Mouse (Mus musculus): ENCODE results near the gene Gm28305.

Gene Gm28305

GRCm38 (mm10) chr9:104040362-104040761 lies at the start of gene Gm28305:
Gm28305 (plus strand) TSS chr9:104040662.
- no peak for DNase-seq

GRCm38 (mm10) chr9:103996496-103996895 lies 44.0 kb upstream of the Gm28305 start:
- DNase-seq: peak; percentile 73 to 77

GRCm38 (mm10) chr9:104000601-104001000 lies 39.9 kb upstream of the Gm28305 start:
- DNase-seq: no peak

- peak; percentile 100 for DNase-seq
Measured at GRCm38 (mm10) chr9:104001921-104002859, 38.3 kb upstream of the Gm28305 start, which contains the start of gene Nphp3. Nphp3 (plus strand) TSS chr9:104002544.

GRCm38 (mm10) chr9:104002913-104003330 lies 37.5 kb upstream of the Gm28305 start:
- peak in 1 of 2 experiments; percentile 73 for DNase-seq

- DNase-seq: no peak
Measured at GRCm38 (mm10) chr9:104014526-104014925, 25.9 kb upstream of the Gm28305 start.

GRCm38 (mm10) chr9:104021026-104021425 lies 19.4 kb upstream of the Gm28305 start:
- no peak for DNase-seq

- DNase-seq: no peak
Measured at GRCm38 (mm10) chr9:104027186-104027585, 13.3 kb upstream of the Gm28305 start.

- DNase-seq: no peak
Measured at GRCm38 (mm10) chr9:104029861-104030260, 10.6 kb upstream of the Gm28305 start.

- no peak for DNase-seq
Measured at GRCm38 (mm10) chr9:104034231-104034630, 6.2 kb upstream of the Gm28305 start.

- DNase-seq: no peak
Measured at GRCm38 (mm10) chr9:104034718-104035117, 5.7 kb upstream of the Gm28305 start.

GRCm38 (mm10) chr9:104035261-104036015 lies 5.0 kb upstream of the Gm28305 start:
- peak; percentile 79 to 80 for DNase-seq

- no peak for DNase-seq
Measured at GRCm38 (mm10) chr9:104038266-104038665, 2.2 kb upstream of the Gm28305 start.

GRCm38 (mm10) chr9:104039031-104039695 lies 1.3 kb upstream of the Gm28305 start:
- no peak for DNase-seq

GRCm38 (mm10) chr9:104039742-104040141 lies 720 bp upstream of the Gm28305 start:
- DNase-seq: no peak

GRCm38 (mm10) chr9:104043676-104044075 lies 3.2 kb downstream of the Gm28305 start:
- DNase-seq: no peak

GRCm38 (mm10) chr9:104051028-104051427 lies 10.6 kb downstream of the Gm28305 start:
- no peak for DNase-seq

- no peak for DNase-seq
Measured at GRCm38 (mm10) chr9:104062430-104063243, 22.2 kb downstream of the Gm28305 start, which contains the start of gene Uba5. Uba5 (minus strand) TSS chr9:104063134.

- peak; percentile 90 for DNase-seq
Measured at GRCm38 (mm10) chr9:104063244-104063961, 22.9 kb downstream of the Gm28305 start, which contains the start of gene Acad11. Acad11 (plus strand) TSS chr9:104063377.

GRCm38 (mm10) chr9:104064571-104064970 lies 24.1 kb downstream of the Gm28305 start:
- DNase-seq: no peak

GRCm38 (mm10) chr9:104070241-104070640 lies 29.8 kb downstream of the Gm28305 start:
- no peak for DNase-seq
